Mouse (Mus musculus): Measurements from ENCODE around the gene Cd274.
"Not testable (repeated sequence)": the region's sequence is repeated elsewhere in the genome, so short reads cannot be mapped to it uniquely, and the experiment has no call there.

The Cd274 gene

DNA sequence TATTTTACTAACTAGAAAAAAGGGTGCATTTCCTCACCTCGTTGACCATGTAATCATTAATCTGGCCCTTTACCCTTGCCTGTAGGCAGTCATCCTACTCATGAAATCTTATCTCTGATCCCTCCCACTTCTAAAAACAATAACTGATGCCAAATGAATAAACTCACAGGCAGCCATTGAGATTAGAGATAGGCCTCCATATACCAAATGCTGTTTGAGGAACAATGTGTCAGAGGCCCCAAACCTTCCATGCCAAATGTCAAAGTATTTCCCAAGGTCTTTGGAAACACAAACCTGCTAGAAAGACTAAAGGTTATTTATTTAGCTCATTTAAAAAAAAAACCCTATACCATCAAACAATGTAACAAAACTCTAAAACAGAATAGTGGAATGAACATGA is 29.1 kb downstream of the Cd274 start:
- DNase-seq, result no peak

DNA sequence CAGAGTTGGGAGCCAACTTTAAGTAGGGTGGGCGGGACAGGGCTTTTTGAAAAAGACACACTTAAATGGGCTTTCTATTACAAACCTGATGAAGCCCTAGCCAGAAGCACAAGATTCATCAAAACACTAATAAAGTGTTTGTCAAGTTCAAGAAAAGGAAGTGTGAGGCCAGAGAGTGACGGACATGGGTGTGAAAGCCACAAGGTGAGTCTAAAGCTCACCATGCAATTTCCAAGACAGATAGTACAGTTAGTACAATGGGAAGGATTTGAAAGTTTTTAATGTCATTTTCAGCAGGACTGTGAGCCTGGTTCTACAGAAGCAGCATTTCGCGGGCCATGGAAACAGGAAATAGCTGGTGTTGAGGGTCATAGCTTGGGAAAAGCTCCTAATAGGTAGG is 32.5 kb downstream of the Cd274 start:
- DNase-seq, result no peak

DNA sequence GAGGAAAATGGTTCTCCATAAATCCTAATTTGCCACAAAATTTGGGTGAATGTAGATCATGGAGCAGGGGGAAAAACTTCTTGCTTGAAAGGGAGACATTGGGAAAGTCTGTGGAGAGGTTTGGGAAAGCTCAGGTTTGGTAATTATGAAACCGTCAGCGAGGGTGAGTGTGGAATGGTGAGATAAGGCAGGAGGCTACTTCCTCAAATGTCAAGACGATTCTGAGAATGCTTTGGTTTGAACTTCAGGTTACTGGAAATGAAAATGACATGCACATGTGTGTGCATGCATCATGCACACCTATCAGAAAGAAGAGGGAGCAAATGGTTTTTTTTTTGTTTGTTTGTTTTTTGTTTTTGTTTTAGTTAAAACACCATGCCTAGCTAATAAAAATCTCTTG is 33.2 kb downstream of the Cd274 start:
- DNase-seq, result no peak

- no peak for DNase-seq
Measured at GRCm38 (mm10) chr19:29402621-29403020, 35.4 kb downstream of the Cd274 start.

GRCm38 (mm10) chr19:29403251-29403650 is 36.0 kb downstream of the Cd274 start:
- DNase-seq, result no peak

DNA sequence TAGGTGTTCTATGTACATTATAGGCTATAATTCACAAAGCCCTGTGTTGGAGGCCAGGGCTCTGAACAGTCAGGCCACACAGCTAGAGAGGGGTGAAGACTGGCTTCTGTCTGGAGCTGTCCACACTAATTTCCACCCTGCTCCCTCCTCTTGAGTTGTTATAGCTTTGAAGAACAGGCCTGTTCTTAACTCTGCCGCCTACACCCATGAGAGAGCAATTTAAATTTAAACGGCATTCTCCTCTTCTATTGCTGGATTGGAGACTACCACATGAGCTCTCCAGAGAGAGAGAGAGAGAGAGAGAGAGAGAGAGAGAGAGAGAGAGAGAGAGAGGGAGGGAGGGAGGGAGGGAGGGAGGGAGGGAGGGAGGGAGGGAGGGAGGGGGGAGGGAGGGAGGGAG is 38.1 kb downstream of the Cd274 start:
- DNase-seq, result no peak

DNA sequence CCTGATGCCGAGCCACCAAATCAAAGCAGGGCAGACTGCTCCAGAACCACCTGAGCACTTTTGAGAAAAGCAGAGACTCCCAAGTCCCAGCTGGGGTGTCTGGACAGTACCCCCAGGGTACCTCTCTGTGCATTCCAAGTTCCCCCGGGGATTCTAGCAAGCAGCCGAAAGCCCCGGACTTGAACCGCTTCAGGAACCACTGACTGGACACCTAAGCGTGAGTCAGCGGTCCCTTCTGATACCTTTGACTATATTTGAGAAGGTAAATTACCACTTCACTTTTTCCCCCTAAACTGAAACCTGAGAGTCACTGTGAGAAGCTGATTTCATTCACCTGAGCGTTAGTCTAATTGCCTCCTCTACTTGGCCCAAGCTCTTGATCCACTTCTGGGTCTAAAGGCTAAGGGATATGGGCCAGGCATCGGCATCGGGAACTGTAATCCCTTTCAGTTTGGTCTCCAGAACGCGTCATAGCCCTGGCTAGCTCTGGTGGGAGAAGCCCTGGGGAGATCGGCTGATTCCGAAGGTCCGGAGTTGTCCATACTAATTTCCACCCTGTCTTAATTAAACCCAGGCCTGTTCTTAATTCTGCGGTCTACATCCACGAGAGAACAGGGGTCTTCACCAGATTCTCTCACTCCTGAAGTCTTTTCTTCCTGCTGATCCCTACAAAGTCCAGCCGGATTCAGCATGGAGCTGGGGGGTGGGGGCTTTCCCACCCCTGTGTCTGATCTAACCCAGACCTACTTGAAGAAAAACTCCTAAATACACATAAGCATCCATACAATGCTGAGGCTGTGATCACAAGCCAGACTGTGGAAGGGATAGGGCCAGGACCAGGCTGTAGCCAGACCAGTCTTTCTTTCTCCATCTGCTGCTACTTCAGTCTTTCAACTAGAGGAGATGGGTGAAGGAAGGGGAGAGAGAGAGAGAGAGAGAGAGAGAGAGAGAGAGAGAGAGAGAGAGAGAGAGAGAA is 39.1 kb downstream of the Cd274 start:
- DNase-seq, result no peak

GRCm38 (mm10) chr19:29410619-29411018 is 43.4 kb downstream of the Cd274 start, which contains the start of gene Pdcd1lg2:
Gene Pdcd1lg2 (plus strand): TSS chr19:29410919.
- DNase-seq, result no peak

DNA sequence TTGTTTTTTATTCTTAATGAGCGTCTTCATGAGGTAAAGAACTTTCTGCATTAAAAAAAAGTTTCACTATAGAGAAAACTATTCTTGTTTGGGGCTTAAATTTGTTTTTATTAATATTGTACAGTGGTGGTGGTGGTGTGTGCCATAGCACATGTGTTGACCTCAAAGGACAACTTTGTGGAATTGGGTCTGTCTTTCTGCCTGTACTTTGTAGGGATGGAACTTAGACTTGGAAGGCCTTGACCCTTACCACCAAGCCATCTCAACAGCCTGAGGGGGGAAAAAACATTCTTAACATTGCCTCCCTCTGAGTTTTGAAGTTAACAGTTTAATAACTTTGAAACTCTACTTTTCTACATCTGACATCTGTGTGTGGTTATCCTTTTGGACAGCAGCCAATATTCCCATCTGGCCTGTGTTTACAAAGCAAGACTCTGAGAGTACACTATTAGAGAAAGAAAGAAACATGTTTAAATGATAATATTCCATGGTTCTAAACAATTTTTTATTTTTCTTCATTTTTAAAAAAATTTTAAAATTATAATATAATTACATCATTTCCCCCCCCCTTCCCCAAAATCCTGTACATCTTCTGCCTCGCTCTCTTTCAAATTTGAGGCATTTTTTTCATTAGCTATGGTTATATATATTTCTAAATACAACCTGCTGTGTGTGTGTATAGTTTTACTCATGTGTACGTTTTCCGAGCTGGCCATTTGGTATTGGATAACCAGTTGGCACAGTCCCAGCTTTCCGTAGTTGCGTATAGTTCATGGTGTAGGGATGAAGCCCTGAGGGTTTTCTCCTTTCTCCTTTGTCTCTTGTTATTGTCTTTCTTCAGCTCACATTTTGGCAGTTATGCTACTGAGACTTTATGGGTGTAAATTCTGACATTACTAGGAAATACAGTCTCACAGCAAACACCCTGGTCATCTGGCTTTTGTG is 45.5 kb downstream of the Cd274 start:
- no peak for DNase-seq

DNA sequence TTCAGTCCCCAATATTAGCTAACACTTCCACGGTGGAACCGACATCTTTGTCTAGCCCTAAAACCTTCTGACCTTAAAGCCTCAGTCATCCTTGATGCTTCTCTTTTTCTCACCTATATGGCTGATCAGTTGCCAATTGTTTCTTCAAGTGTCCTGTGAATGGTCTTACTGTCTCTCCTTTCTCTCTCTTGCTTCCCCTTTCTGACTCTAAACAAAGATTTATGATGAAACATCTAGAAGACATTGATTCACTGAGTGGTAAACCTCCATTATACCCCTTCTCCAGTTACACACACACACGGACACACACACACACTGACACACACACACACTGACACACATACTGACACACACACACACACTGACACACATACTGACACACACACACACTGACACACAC is 47.3 kb downstream of the Cd274 start:
- DNase-seq, result no peak

- not testable (repeated sequence) for DNase-seq
Measured at GRCm38 (mm10) chr19:29414917-29415316, 47.7 kb downstream of the Cd274 start.

- DNase-seq, result no peak
Measured at GRCm38 (mm10) chr19:29416393-29416902, 49.2 kb downstream of the Cd274 start.

DNA sequence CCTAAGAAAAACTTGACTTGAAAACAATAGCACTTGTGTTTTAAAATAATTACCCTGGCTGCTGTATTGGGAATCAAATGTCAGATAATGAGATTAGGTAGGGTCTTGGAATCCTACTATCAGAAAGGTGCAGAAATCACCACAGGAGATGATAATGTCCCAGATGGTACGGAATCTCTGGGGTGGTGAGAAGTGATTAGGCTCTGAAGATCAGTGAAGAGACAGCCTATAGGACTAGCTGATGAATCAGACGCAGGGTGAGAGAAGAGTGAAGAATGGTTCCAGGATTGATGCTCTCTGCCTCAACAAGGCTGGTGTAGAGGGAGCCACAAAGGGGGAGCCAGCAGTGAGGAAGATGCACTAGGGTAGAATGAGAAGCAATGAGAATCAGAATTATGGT is 49.9 kb downstream of the Cd274 start:
- DNase-seq, result no peak

DNA sequence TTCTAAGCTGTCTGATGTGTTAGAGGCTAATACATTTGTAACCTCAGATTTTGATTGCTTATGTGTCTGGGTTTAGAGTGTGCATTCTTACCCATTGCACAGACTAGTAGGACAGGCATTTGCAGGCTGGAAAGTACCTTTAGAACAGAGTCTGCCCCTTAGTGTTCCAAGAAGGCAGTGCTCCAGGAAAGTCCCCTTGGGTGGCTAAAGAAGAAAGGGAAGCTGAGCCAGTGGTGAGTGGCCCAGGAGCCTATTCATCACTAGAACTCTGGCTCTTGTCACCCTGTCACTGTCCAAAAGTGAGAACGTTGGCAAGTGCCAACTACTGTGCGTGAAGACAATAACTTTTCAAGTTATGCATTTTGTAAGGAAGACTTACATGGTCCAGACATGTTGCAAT is 50.6 kb downstream of the Cd274 start:
- no peak for DNase-seq

GRCm38 (mm10) chr19:29418661-29419115 is 51.4 kb downstream of the Cd274 start:
- DNase-seq, result peak in 1 of 2 experiments; percentile 35

- DNase-seq, result no peak
Measured at GRCm38 (mm10) chr19:29419506-29419905, 52.3 kb downstream of the Cd274 start.

DNA sequence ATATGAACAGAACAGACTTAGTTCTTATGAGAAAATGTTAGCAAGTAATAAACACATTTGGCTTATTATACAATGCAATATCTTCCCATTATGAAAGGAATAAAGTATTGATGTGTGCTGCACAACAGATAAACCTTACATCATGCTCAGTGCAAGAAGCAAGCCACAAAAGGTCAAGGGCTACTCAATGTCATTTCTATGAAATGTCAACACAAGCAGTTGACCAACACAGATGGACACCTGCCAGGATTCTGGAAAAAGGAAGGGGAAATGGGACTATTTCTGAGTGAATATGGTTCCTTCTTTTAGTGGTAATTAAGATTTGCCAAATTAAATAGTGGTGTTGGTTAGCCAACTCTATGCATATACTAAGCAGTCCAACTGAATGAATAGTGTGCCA is 52.7 kb downstream of the Cd274 start:
- no peak for DNase-seq

DNA sequence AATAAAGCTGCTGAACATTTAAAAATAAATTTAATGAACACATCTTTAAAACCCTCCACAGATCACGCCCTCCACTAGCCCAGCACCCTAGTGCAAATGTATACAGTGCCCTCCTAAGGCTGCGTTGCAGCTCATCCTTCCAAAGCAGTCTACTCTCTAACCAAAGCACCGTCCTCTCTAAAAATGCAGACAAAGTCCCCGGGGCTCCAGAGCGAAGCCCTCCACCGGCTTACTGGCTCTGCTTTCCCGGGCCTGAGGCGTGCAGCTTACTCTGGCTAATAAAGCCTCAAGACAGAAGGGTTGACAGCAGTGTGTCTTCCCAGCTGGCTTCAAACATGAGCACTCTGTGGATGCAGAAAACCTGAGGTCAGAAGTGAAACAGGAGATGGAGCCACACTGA is 53.1 kb downstream of the Cd274 start:
- DNase-seq, result no peak

DNA sequence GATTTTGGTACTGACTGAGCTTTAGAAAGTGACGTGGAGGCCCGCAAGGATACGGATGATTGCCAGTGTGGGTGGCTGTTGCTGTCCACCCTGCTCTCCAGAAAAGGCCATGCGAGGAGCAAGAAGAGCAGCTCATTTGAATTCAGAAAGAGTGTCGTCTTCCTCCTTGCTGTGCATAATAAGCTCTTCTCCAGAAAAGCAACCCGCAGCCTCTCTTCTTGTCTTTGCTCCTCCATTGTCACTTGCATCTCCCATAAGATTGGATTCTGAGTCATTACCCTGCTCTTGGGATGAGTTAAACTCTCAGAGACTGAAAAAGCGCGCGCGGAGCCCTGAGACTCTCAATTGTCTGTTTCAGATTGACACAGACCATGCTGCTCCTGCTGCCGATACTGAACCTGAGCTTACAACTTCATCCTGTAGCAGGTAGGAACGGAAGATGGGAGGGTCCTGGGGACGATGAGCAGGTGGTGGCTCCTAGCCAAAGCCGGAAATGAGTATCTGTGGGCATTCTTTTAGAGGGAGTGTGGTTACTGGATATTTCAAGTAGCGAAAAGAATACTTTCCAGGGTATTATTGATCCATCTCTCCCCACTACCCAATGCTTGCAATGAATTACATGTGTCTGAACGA is 54.9 kb downstream of the Cd274 start:
- DNase-seq, result no peak

DNA sequence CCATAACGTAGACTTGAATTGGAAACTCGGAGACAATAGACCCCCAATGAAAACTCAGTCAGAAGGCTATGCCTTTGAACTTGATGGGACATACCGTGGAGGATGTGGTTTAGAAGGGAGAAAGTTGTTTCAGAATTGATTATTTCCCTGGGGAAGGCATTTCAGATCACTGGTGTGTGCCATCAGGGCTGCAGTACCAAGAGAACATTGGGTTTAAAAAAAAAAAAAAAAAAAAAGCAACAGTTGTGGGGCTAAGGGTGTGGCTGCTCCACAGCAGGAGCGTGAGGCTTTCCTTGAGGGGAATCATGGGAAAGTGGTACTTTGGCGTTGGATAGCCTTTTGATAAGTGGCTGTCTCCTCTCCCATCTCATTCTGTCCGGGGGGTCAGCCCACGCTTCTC is 55.5 kb downstream of the Cd274 start:
- DNase-seq, result no peak

DNA sequence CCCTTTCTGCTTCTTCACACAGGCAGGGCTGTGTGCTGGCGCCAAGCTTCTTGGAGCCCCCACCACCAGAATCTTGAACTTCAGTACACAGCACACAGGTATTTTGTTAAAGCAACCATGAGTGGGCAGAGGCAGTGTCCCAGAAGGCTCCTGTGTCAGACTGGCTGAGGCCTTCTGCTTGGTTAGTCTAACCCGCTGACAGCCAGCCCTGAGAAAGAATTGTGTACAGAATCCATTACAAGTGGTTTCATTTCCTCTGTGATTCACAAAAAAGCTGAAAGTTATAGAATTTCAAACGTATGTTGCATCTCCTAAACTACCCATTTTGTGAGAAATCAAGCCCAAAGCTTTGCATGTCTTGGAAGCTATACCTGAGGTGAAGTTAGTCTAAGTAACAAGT is 63.3 kb downstream of the Cd274 start:
- DNase-seq, result no peak

DNA sequence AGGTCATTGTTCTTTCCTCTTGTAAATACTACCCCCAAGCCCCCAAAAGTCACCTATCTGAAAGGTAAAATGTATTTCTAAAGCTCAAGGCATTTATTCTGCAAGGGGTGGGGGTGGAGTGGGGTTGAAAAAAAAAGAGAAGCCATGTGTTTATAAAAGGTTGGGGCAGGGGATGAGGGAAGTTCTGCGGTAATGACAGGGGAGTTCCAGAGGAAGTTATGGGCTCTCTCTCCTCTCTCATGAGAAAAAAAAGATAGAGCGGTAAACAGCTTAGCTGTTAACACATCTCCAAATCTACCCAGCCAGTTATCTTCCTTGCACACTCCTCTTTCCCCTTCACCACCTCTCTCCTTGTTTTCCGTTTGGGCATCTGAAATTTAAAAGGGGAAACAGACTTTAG is 63.7 kb downstream of the Cd274 start:
- no peak for DNase-seq
